Comparison of ENCODE assay signal across 9 mouse cellular contexts in genomic region chr2:169297841-169298627, GRCm38 (mm10).
A peak's percentile ranks its signal among the peaks of the same experiment; 100 is the strongest.
DNase-seq lines count a peak whose midpoint lies in the region; ATAC-seq and TF ChIP-seq lines count a peak whose summit lies in the region.
"Had no signal": no experiment of that assay in that cellular context is flagged by ENCODE, and none has a peak within 500 bp of the region (broad histone marks: within the 10 kb centered on the region; RNA-seq: fewer than 3 reads in every experiment).

No protein-coding gene starts in this region.

- no peak for TF ChIP-seq CTCF in midbrain, postnatal 0 days (IDR thresholded peaks at IDR 0.05)

- no peak overlapping the region for H3K9ac ChIP-seq in embryonic facial prominence, embryonic 12.5 days
- peak overlapping the region; percentile 34; the same call in 1 of the 2 replicates for H3K9ac ChIP-seq in midbrain, postnatal 0 days (replicated peaks; ENCODE audit: low read length, poor library complexity, severe bottlenecking)

- 41% methylated on average over 21 of the region's 21 CpGs for WGBS in embryonic facial prominence, embryonic 12.5 days
- 5% methylated on average over 21 of the region's 21 CpGs for WGBS in midbrain, postnatal 0 days

- no peak overlapping the region for H3K4me3 ChIP-seq in embryonic facial prominence, embryonic 12.5 days
- peak overlapping the region; percentile 2; the same call in 1 of the 2 replicates for H3K4me3 ChIP-seq in midbrain, postnatal 0 days (ENCODE audit: low read depth, low read length)
- H3K4me3 ChIP-seq: megakaryocyte, embryonic 14.5 days had no signal

- no peaks in the 10 kb centered on the region for H3K36me3 ChIP-seq in embryonic facial prominence, embryonic 12.5 days
- no peaks in the 10 kb centered on the region for H3K36me3 ChIP-seq in midbrain, postnatal 0 days (ENCODE audit: insufficient read depth, low read length)

- H3K4me2 ChIP-seq in embryonic facial prominence, embryonic 12.5 days (replicated peaks) = peak overlapping the region; percentile 13
- H3K4me2 ChIP-seq in midbrain, postnatal 0 days (ENCODE audit: low read depth, low read length, poor library complexity, severe bottlenecking) = peak overlapping the region; percentile 43

- 0 out of 2 replicates have a peak, but pooled peaks have one; percentile 60 for ATAC-seq in embryonic facial prominence, embryonic 12.5 days (ENCODE audit: insufficient number of reproducible peaks, insufficient read depth, low FRiP score, low TSS enrichment)
- peak; percentile 52; the same call in 1 of the 2 replicates for ATAC-seq in midbrain, postnatal 0 days (ENCODE audit: low FRiP score)

- H3K9me3 ChIP-seq in embryonic facial prominence, embryonic 12.5 days = no peaks in the 10 kb centered on the region
- H3K9me3 ChIP-seq in midbrain, postnatal 0 days (ENCODE audit: low read length) = no peaks in the 10 kb centered on the region

- no peaks in the 10 kb centered on the region for H3K27me3 ChIP-seq in embryonic facial prominence, embryonic 12.5 days
- no peaks in the 10 kb centered on the region for H3K27me3 ChIP-seq in midbrain, postnatal 0 days (ENCODE audit: insufficient read depth, low read length)
- H3K27me3 ChIP-seq: megakaryocyte, embryonic 14.5 days had no signal

- intact Hi-C loops in heart, postnatal 10 days (cut with DNase I) = no loop called here

- DNase-seq in adrenal gland, adult (ENCODE audit: inconsistent age in 2 of 2, low spot score in 1 of 2) = peak; percentile 5 to 38
- no peak for DNase-seq in adrenal gland, adult 8-10 months
- peak; percentile 49 to 57 for DNase-seq in heart, postnatal 10 days
- DNase-seq in kidney, postnatal 14 days = peak; percentile 35
- DNase-seq in midbrain, postnatal 0 days (ENCODE audit: low spot score) = peak; percentile 83
- DNase-seq in cerebellum, adult 11-12 months = no peak
- DNase-seq in cerebellum, adult 9-11 months = no peak

- H3K4me1 ChIP-seq in embryonic facial prominence, embryonic 12.5 days = peaks cover 6% of the 10 kb centered on the region; the same call in 1 of the 2 replicates
- peaks cover 17% of the 10 kb centered on the region; the same call in 1 of the 2 replicates for H3K4me1 ChIP-seq in midbrain, postnatal 0 days (ENCODE audit: insufficient read depth, low read length)
- H3K4me1 ChIP-seq: megakaryocyte, embryonic 14.5 days had no signal

- no peak overlapping the region for H3K27ac ChIP-seq in embryonic facial prominence, embryonic 12.5 days
- peak overlapping the region; percentile 68 for H3K27ac ChIP-seq in midbrain, postnatal 0 days (ENCODE audit: low read depth, low read length)

Comparison
In these comparisons a context has a peak if more than half of its experiments do, and no peak if none do; other contexts are left out.
1. DNase-seq: peak in adrenal gland, adult (2 of 2), heart, postnatal 10 days (2 of 2), kidney, postnatal 14 days (single experiment) and midbrain, postnatal 0 days (single experiment); none in adrenal gland, adult 8-10 months (single experiment), cerebellum, adult 11-12 months (single experiment) and cerebellum, adult 9-11 months (single experiment).